Mouse (Mus musculus) forebrain, embryonic 13.5 days (tissue): Measurements from ENCODE around the gene Wnt5b. TPM values are rescaled to one million over a fixed set of nuclear protein-coding genes. Genes with fewer than 3 reads are reported as not detected.

Experiments used
- ATAC-seq: fragments of 200-750 bp; cut with Nextera tagmentation; 2 replicates; pipeline ENCODE4 v1.8.0; 2017
- H3K27ac ChIP-seq: fragments of 300-500 bp; sonication (generic); 2 replicates; pipeline ENCODE4 v1.5.1; 2015; ENCODE audit warnings: inconsistent platforms, mild to moderate bottlenecking, moderate library complexity
- H3K27me3 ChIP-seq: fragments of 300-500 bp; sonication (generic); 2 replicates; pipeline ENCODE4 v1.6.1; 2015; ENCODE audit warnings: mild to moderate bottlenecking, inconsistent platforms
- H3K36me3 ChIP-seq: fragments of 300-500 bp; sonication (generic); 2 replicates; pipeline ENCODE4 v1.6.1; 2015; ENCODE audit warnings: mild to moderate bottlenecking, inconsistent platforms; ENCODE audit not compliant: poor library complexity, severe bottlenecking
- H3K4me1 ChIP-seq: fragments of 300-500 bp; sonication (generic); 2 replicates; pipeline ENCODE4 v1.6.1; 2015; ENCODE audit warnings: inconsistent platforms
- H3K4me2 ChIP-seq: fragments of 300-500 bp; sonication (generic); 2 replicates; pipeline ENCODE4 v1.6.1; 2015; ENCODE audit warnings: inconsistent platforms, mild to moderate bottlenecking, moderate library complexity
- H3K4me3 ChIP-seq: fragments of 300-500 bp; sonication (generic); 2 replicates; pipeline ENCODE4 v1.5.1; 2015; ENCODE audit warnings: mild to moderate bottlenecking, inconsistent platforms
- H3K9ac ChIP-seq: fragments of 300-500 bp; sonication (generic); 2 replicates; pipeline ENCODE4 v1.6.1; 2015; ENCODE audit warnings: mild to moderate bottlenecking, inconsistent platforms
- H3K9me3 ChIP-seq: fragments of 300-500 bp; sonication (generic); replicated peaks from 2 replicates; pipeline ENCODE4 v1.6.1; 2016; ENCODE audit warnings: inconsistent platforms
- WGBS: fragments of 180-500 bp; shearing (Covaris S2); methylation state at CpG from one replicate; pipeline ENCODE4 v1.1.7; 2015; 5-methylcytosine and 5-hydroxymethylcytosine counted together
- polyA plus RNA-seq: library from polyadenylated mRNA; unstranded; fragments of >200 nt; fragmentation: Nextera tagmentation; extraction: Ambion mirVana; gene quantifications from 2 replicates; pipeline ENCODE4 v1.2.1, GENCODE M21; 2015

Wnt5b gene
- polyA plus RNA-seq, 1 experiment from 2014 or later, result 4.5 TPM

DNA sequence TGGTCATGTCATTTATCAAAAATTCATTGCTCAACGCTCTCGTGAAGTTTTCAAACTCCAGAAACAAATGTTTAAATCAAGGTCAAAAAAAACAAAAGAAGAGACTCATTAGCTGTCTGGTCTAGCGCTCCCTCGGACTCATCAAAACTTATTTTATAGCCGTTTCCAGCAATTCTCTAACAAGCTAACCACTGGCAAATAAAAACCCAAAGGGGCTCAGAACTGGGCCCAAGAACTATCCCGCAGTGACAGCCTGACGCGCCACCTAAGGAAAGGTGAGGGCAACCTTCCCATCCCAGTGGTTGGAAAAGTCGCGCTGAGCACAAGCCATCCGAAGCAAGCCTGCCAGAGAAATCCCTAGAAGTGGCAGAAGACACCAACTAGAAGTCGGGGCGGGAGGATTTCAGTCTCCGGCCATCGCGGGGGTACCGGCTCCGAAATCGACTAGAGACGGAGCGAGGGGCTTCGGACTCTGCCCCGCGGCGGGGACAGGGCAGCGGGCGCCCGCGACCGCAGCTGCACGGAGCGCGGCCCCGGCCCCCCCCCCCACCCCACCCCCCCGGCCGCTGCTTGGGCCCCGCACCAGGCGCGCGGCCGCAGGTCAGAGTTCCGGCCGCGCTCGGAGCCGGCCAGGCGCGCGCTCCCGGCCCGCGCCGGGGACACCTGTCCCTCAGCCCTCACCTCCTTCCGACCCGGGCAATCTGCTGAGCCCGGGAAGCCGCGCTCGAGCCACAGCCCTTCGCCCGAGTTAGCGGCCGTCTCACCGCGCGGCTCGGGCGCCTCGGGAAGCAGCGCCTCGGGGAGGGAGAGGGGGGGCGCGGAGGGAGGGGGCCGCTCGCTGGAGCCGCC lies 156.1 kb downstream of the Wnt5b start:
- Histone ChIP-seq H3K9me3 (no peaks in the 10 kb centered on the region), H3K4me2 (peak overlapping the region; percentile 70), H3K9ac (peak overlapping the region; percentile 91), H3K4me1 (peaks cover 27% of the 10 kb centered on the region), H3K27me3 (no peaks in the 10 kb centered on the region), H3K27ac (peak overlapping the region; percentile 88), H3K4me3 (peak overlapping the region; percentile 76), H3K36me3 (no peaks in the 10 kb centered on the region)
- WGBS, result 2% methylated on average over 19 of the region's 76 CpGs
- ATAC-seq, result peak; percentile 87

DNA sequence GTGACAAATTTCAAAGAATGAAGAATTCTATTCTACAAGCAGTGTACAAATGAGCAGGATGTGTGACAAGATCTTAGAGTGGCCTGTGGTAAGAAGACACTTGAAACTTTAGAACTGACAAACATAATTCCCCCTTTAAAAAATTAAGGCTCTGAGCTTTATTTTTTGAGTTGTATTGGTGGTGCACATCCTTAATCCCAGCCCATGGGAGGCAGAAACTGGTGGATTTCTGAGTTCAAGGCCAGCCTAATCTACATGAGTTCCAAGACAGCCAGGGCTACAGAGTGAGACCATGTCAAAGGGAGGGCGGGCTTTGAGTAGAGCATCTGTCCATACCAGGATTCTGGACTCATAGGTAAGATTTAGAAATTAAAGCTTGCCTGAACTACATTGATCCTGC lies 157.3 kb downstream of the Wnt5b start:
- H3K4me3 ChIP-seq, result 0 out of 2 replicates have a peak overlapping the region, but pooled peaks have one; percentile 76
- WGBS, result 90% methylated on average over 1 of the region's 1 CpGs
- H3K36me3 ChIP-seq, result no peaks in the 10 kb centered on the region
- no peaks in the 10 kb centered on the region for H3K27me3 ChIP-seq
- no peak overlapping the region for H3K27ac ChIP-seq
- no peak overlapping the region for H3K9ac ChIP-seq
- H3K4me1 ChIP-seq, result peaks cover 27% of the 10 kb centered on the region
- H3K9me3 ChIP-seq, result no peaks in the 10 kb centered on the region
- ATAC-seq, result no peak
- peak overlapping the region; percentile 70 for H3K4me2 ChIP-seq

DNA sequence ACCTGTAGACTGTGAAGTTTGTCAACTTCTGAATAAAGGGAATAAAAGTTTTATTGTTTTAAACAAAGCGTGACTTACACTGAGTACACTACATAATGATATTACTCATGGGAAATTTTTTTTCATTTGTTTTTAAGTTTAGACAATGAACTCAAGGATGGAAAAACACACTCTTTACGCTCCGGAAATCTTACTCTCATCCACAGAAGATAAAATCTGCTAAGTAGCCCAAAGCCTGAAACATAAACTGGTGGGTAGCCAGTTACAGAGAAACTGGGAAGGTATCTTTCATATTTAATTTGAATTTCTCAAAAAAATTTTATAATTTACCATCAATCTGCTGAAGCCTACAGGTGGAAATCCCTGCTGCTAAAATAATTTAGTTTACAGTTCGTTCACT lies 157.7 kb downstream of the Wnt5b start:
- ATAC-seq, result no peak
- Histone ChIP-seq H3K4me2 (peak overlapping the region; percentile 70; the same call in 1 of the 2 replicates), H3K4me3 (no peak overlapping the region), H3K9ac (no peak overlapping the region), H3K27me3 (no peaks in the 10 kb centered on the region), H3K9me3 (no peaks in the 10 kb centered on the region), H3K36me3 (no peaks in the 10 kb centered on the region), H3K4me1 (peaks cover 27% of the 10 kb centered on the region), H3K27ac (no peak overlapping the region)
- 92% methylated on average over 4 of the region's 4 CpGs for WGBS

DNA sequence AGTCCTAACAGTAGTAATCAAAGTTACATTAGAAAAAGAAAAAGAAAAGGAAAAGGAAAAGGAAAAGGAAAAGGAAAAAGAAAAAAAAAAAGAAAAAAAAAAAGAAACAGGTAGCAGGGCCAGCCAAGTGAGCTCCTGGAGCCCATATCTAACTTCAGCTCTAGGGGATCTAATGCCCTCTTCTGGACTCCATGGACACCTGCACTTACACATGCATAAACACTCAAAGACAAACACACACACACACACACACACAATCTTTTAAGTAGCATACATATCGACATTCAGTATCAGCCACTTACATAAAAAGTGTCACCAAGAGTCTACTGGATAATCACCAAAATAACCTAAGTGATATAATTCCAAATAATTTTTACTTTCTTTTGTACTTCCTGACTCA lies 158.5 kb downstream of the Wnt5b start:
- peaks cover 27% of the 10 kb centered on the region for H3K4me1 ChIP-seq
- no peak overlapping the region for H3K4me3 ChIP-seq
- no peaks in the 10 kb centered on the region for H3K9me3 ChIP-seq
- no peak overlapping the region for H3K4me2 ChIP-seq
- H3K27me3 ChIP-seq, result no peaks in the 10 kb centered on the region
- no peaks in the 10 kb centered on the region for H3K36me3 ChIP-seq
- no peak overlapping the region for H3K9ac ChIP-seq
- 100% methylated on average over 1 of the region's 1 CpGs for WGBS
- no peak for ATAC-seq
- H3K27ac ChIP-seq, result no peak overlapping the region

Other genes starting within 250 kb of the Wnt5b start
- 1.1 and 2.0 TPM in 2 replicates for gene Lrtm2, start 213.6 kb downstream of the Wnt5b start, polyA plus RNA-seq
- gene Adipor2, start 126.6 kb downstream of the Wnt5b start, polyA plus RNA-seq, result 38.3 and 43.1 TPM in 2 replicates
- 4.1 and 4.2 TPM in 2 replicates for gene Fbxl14, start 64.7 kb downstream of the Wnt5b start, polyA plus RNA-seq